In the genomic region with DNA sequence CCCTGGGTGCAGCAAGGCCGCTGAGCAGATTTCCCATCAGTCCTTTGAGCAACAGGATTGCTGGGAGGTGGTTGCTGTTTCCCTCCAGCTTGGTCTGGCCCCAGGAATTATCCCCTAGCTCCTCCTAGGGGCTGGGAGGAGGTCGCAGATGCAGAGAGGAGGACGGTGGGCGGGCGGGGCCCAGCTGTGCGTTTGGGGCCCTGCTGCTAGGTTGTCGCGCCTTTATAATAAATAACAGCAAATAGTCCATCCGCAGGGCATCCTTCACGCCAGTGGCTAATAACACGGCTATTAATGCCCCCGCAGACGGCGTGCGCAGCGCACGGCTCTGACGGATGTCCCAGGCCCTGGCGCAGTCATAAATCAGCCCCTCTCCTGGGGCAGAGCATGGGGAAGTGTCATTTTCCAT, we compare ENCODE assay signal across 8 mouse cellular contexts. TPM values are rescaled to one million over a fixed set of nuclear protein-coding genes. Genes with fewer than 3 reads are reported as not detected.
A peak's percentile ranks its signal among the peaks of the same experiment; 100 is the strongest.
DNase-seq lines count a peak whose midpoint lies in the region; ATAC-seq lines count a peak whose summit lies in the region.

No protein-coding gene starts in this region.

- peak overlapping the region; percentile 82 for H3K27ac ChIP-seq in forebrain, embryonic 10.5 days
- peak overlapping the region; percentile 84 for H3K27ac ChIP-seq in hindbrain, embryonic 10.5 days

- no peak for ATAC-seq in monocyte, adult 5-6 weeks (replicated peaks; ENCODE audit: insufficient number of reproducible peaks, low FRiP score, low TSS enrichment, poor library complexity, severe bottlenecking)

- H3K27me3 ChIP-seq in forebrain, embryonic 10.5 days (ENCODE audit: poor library complexity, severe bottlenecking), result peaks cover 86% of the 10 kb centered on the region
- peaks cover 60% of the 10 kb centered on the region for H3K27me3 ChIP-seq in hindbrain, embryonic 10.5 days (ENCODE audit: insufficient read depth, poor library complexity, severe bottlenecking)

- peak overlapping the region; percentile 25 for H3K4me3 ChIP-seq in forebrain, embryonic 10.5 days
- H3K4me3 ChIP-seq in hindbrain, embryonic 10.5 days, result peak overlapping the region; percentile 32

- peak; percentile 78 for DNase-seq in ZHBTc4 (ENCODE audit: low read depth, low spot score)
- DNase-seq in forebrain, embryonic 10.5 days (ENCODE audit: extremely low spot score, low spot score), result no peak
- DNase-seq in hindbrain, embryonic 10.5 days (ENCODE audit: low spot score), result peak; percentile 68
- peak; percentile 33 for DNase-seq in lung, postnatal 14 days
- no peak for DNase-seq in thymus, postnatal 4 days
- DNase-seq in adrenal gland, postnatal 4 days (ENCODE audit: low spot score in 2 of 2), result no peak
- no peak for DNase-seq in left cerebral cortex, postnatal 14 days (ENCODE audit: low spot score in 2 of 2)

- intact Hi-C loops in left cerebral cortex, postnatal 14 days (cut with DNase I), result no loop called here

- WGBS in forebrain, embryonic 10.5 days, result 17% methylated on average over 19 of the region's 19 CpGs
- 12% methylated on average over 19 of the region's 19 CpGs for WGBS in hindbrain, embryonic 10.5 days

- H3K36me3 ChIP-seq in forebrain, embryonic 10.5 days (replicated peaks), result no peaks in the 10 kb centered on the region
- H3K36me3 ChIP-seq in hindbrain, embryonic 10.5 days, result no peaks in the 10 kb centered on the region

- H3K9me3 ChIP-seq in forebrain, embryonic 10.5 days, result no peaks in the 10 kb centered on the region
- no peaks in the 10 kb centered on the region for H3K9me3 ChIP-seq in hindbrain, embryonic 10.5 days

- peaks cover 87% of the 10 kb centered on the region for H3K4me1 ChIP-seq in forebrain, embryonic 10.5 days
- H3K4me1 ChIP-seq in hindbrain, embryonic 10.5 days (replicated peaks), result peaks cover 85% of the 10 kb centered on the region

RNA-seq across cellular contexts. Expression of a gene that starts 1.5 kb away (rescaled TPM):
- 4.0 and 4.8 TPM in 2 replicates for polyA plus RNA-seq in forebrain, embryonic 10.5 days (2016; fragmentation: Nextera tagmentation; extraction: Ambion mirVana)
- polyA plus RNA-seq in hindbrain, embryonic 10.5 days (2016; fragmentation: Nextera tagmentation; extraction: Ambion mirVana), result 3.1 and 4.0 TPM in 2 replicates
- 0.10 TPM in 1 of 3 replicates, not detected in the others for total RNA-seq in monocyte, adult 5-6 weeks (2017)
- total RNA-seq in adrenal gland, postnatal 4 days (2021), result 1 to 10 TPM; 3.8 to 5.9 TPM
- total RNA-seq in left cerebral cortex, postnatal 14 days (2021), result 10 to 100 TPM; 33.0 to 35.2 TPM

RNA-seq across cellular contexts. Expression of a gene that starts 47.4 kb away (rescaled TPM):
- polyA plus RNA-seq in forebrain, embryonic 10.5 days (2016; fragmentation: Nextera tagmentation; extraction: Ambion mirVana), result 3.7 and 3.9 TPM in 2 replicates
- polyA plus RNA-seq in hindbrain, embryonic 10.5 days (2016; fragmentation: Nextera tagmentation; extraction: Ambion mirVana), result 2.9 and 3.4 TPM in 2 replicates
- total RNA-seq in monocyte, adult 5-6 weeks (2017), result 0.32 to 1.8 TPM in 2 of 3 replicates, not detected in the other
- 10 to 100 TPM; 32.4 to 35.0 TPM for total RNA-seq in adrenal gland, postnatal 4 days (2021)
- 10 to 100 TPM in 1 of 2 experiments, 1 to 10 TPM in 1; 8.4 to 11.3 TPM for total RNA-seq in left cerebral cortex, postnatal 14 days (2021)

Comparison
In these comparisons a context has a peak if more than half of its experiments do, and no peak if none do; other contexts are left out.
1. DNase-seq: peak in ZHBTc4 (single experiment), hindbrain, embryonic 10.5 days (single experiment) and lung, postnatal 14 days (single experiment); none in forebrain, embryonic 10.5 days (single experiment), thymus, postnatal 4 days (single experiment), adrenal gland, postnatal 4 days (0 of 2) and left cerebral cortex, postnatal 14 days (0 of 2).
2. RNA of a gene that starts 1.5 kb away (total RNA-seq): 33.0 to 35.2 TPM in left cerebral cortex, postnatal 14 days; 3.8 to 5.9 TPM in adrenal gland, postnatal 4 days and 0.10 TPM in monocyte, adult 5-6 weeks; every median in the first group is over 4 times any median in the second.